Mouse (Mus musculus): Measurements from ENCODE around the gene Fubp1.

DNA sequence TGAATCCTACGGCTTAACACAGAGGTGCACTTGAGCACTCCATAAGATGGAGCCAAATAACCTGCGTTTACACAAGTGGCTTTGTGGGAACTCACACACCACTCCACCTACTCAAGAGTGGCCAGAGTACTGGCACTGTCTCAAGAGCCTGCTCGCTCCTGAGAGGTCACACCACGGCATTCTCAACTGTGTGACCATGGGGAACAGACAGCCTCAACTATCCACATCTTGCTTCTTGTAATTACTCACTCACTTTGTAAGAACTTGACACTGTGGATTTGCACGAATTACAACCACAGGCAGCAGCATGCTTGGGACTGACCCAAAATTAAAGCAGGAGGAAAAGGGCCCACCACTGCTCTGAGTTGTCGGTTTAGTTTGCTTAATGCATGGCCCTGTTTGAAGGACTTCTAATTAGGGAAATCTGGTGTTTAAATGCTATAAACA lies 18.4 kb upstream of the Fubp1 start:
- TF ChIP-seq POLR2A (IDR thresholded peaks at IDR 0.05; ENCODE audit: borderline replicate concordance, low read depth, low read length) = no peak
- no peak for TF ChIP-seq CTCF (IDR thresholded peaks at IDR 0.05; ENCODE audit: low read depth, low read length)
